Mouse (Mus musculus): ENCODE measurements around the gene Exo5.

DNA sequence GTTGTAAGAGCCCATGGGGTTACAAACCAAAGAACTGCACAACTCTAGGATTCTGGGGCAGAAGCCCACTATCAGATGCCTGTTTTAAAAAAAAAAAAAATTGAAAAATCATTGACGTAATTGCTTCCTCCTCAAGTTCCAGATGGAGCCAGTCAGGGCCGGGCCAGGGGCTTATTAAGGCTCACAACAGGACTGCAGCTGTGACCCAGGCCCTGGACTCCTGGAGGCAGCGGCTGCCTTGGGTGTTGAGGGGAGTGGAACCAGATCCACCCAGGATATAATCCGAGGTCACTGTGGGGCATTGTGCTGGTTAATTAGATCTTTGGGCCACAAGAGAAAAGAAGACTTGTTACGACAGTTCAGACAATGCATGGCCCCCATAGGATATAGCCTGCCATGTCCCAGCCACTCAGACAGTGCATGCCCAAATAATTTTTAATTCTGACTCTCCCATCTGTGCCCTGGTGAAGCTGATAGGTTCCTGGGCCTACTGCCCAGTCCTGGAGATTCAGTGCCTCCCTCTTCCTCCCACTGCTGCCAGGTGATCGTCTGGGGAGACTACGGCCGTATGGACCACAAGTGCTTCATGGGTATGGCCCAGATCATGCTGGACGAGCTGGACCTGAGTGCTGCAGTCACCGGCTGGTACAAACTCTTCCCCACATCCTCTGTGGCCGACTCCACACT lies 33.9 kb downstream of the Exo5 start:
- no peak for TF ChIP-seq GATA1 (IDR thresholded peaks at IDR 0.05; ENCODE audit: borderline replicate concordance, low read length)
- TF ChIP-seq FLI1 (IDR thresholded peaks at IDR 0.05; ENCODE audit: low read length): no peak
